Mouse (Mus musculus) myocyte (in vitro differentiated cells): Measurements from ENCODE around the gene Gramd1b. TPM values are rescaled to one million over a fixed set of nuclear protein-coding genes. Genes with fewer than 3 reads are reported as not detected.

ENCODE experiments used
- H3K27me3 ChIP-seq: one replicate; pipeline ENCODE4 v1.6.1; 2011; ENCODE audit not compliant: control insufficient read depth, insufficient read depth, insufficient read length
- H3K36me3 ChIP-seq: one replicate; pipeline ENCODE4 v1.6.1; 2011; ENCODE audit not compliant: control insufficient read depth, insufficient read depth
- H3K4me2 ChIP-seq: one replicate; pipeline ENCODE4 v1.6.1; 2011; ENCODE audit warnings: low read depth, control low read depth
- H3K4me3 ChIP-seq: one replicate; pipeline ENCODE4 v1.5.1; 2011; ENCODE audit warnings: mild to moderate bottlenecking, control low read depth, moderate library complexity
- H3K79me2 ChIP-seq: one replicate; pipeline ENCODE4 v1.6.1; 2011; ENCODE audit not compliant: control insufficient read depth, insufficient read depth
- H3ac ChIP-seq: one replicate; pipeline ENCODE4 v1.6.1; 2011; ENCODE audit not compliant: control insufficient read depth, insufficient read length
- CEBPB ChIP-seq: IDR thresholded peaks from 2 replicates; pipeline ENCODE4 v1.6.1; 2011; ENCODE audit warnings: mild to moderate bottlenecking, moderate library complexity; ENCODE audit not compliant: poor library complexity, insufficient read depth, severe bottlenecking
- E2F4 ChIP-seq: IDR thresholded peaks from one replicate; pipeline ENCODE4 v1.6.1; 2011; ENCODE audit warnings: mild to moderate bottlenecking, control low read depth, moderate library complexity; ENCODE audit not compliant: insufficient read depth
- MAX ChIP-seq: IDR thresholded peaks from one replicate; pipeline ENCODE4 v1.6.1; 2011; ENCODE audit warnings: low read depth, mild to moderate bottlenecking, control low read depth
- MYOD1 ChIP-seq, 3 experiments: IDR thresholded peaks; one replicate each; pipeline ENCODE4 v1.6.1; 2011; ENCODE audit warnings: control low read depth in 2 of 3, low read depth in 2 of 3, mild to moderate bottlenecking in 2 of 3, moderate library complexity in 1 of 3; ENCODE audit not compliant: insufficient read length in 2 of 3, control insufficient read depth in 1 of 3
- MYOG ChIP-seq, 3 experiments: IDR thresholded peaks; one replicate each; pipeline ENCODE4 v1.6.1; 2011; ENCODE audit warnings: control low read depth in 2 of 3, low read depth in 2 of 3, mild to moderate bottlenecking in 2 of 3; ENCODE audit not compliant: insufficient read length in 2 of 3, control insufficient read depth in 1 of 3, insufficient read depth in 1 of 3
- POLR2A ChIP-seq: IDR thresholded peaks from one replicate; pipeline ENCODE4 v1.6.1; 2011; ENCODE audit warnings: low read depth, mild to moderate bottlenecking, control low read depth, moderate library complexity; ENCODE audit not compliant: insufficient read length
- POLR2AphosphoS2 ChIP-seq: IDR thresholded peaks from one replicate; pipeline ENCODE4 v1.6.1; 2011; ENCODE audit warnings: low read depth, control low read depth; ENCODE audit not compliant: insufficient read length
- REST ChIP-seq: IDR thresholded peaks from one replicate; pipeline ENCODE4 v1.6.1; 2011; ENCODE audit warnings: mild to moderate bottlenecking, control low read depth, moderate library complexity; ENCODE audit not compliant: insufficient read depth, insufficient read length
- SRF ChIP-seq: IDR thresholded peaks from one replicate; pipeline ENCODE4 v1.6.1; 2011; ENCODE audit warnings: low read depth; ENCODE audit not compliant: control insufficient read depth, insufficient read length
- TCF12 ChIP-seq: IDR thresholded peaks from one replicate; pipeline ENCODE4 v1.6.1; 2011; ENCODE audit warnings: mild to moderate bottlenecking, control low read depth; ENCODE audit not compliant: poor library complexity, insufficient read depth, severe bottlenecking
- TCF3 ChIP-seq: IDR thresholded peaks from one replicate; pipeline ENCODE4 v1.6.1; 2011; ENCODE audit warnings: low read depth, control low read depth; ENCODE audit not compliant: insufficient read length
- USF1 ChIP-seq: IDR thresholded peaks from one replicate; pipeline ENCODE4 v1.6.1; 2011; ENCODE audit warnings: low read depth, mild to moderate bottlenecking, control low read depth, moderate library complexity
- polyA plus RNA-seq: library from polyadenylated mRNA; unstranded; fragments of >200 nt; fragmentation: generic; extraction: Trizol; gene quantifications from one replicate; pipeline ENCODE4 v1.2.1, GENCODE M21; 2012; ENCODE audit warnings: missing spikeins

Gramd1b gene
- polyA plus RNA-seq, 1 experiment = 33.9 TPM

GRCm38 (mm10) chr9:40433286-40433685 lies 97.9 kb downstream of the Gramd1b start:
- Histone ChIP-seq H3K4me2 (no peak overlapping the region), H3ac (no peak overlapping the region), H3K36me3 (no peaks in the 10 kb centered on the region), H3K4me3 (no peak overlapping the region), H3K27me3 (no peaks in the 10 kb centered on the region), H3K79me2 (peaks cover 7% of the 10 kb centered on the region)
- no peak for TF ChIP-seq MYOG (IDR thresholded peaks at IDR 0.05; ENCODE audit: control insufficient read depth in 1 of 3, insufficient read depth in 1 of 3, insufficient read length in 2 of 3, low read depth in 2 of 3)
- TF ChIP-seq POLR2AphosphoS2 = no peak
- no peak for TF ChIP-seq USF1
- TF ChIP-seq CEBPB = no peak
- TF ChIP-seq MAX = no peak
- no peak for TF ChIP-seq REST
- no peak for TF ChIP-seq POLR2A
- TF ChIP-seq MYOD1 (IDR thresholded peaks at IDR 0.05; ENCODE audit: control insufficient read depth in 1 of 3, insufficient read length in 2 of 3, low read depth in 2 of 3) = no peak
- TF ChIP-seq TCF12 = no peak
- no peak for TF ChIP-seq SRF
- TF ChIP-seq TCF3 = no peak
- TF ChIP-seq E2F4 = no peak

- Histone ChIP-seq H3K79me2 (no peaks in the 10 kb centered on the region), H3K4me2 (no peak overlapping the region), H3K4me3 (no peak overlapping the region), H3ac (no peak overlapping the region), H3K36me3 (no peaks in the 10 kb centered on the region), H3K27me3 (no peaks in the 10 kb centered on the region)
- TF ChIP-seq USF1 (no peak), POLR2A (no peak), TCF3 (no peak), MAX (no peak)
These were observed 100.2 kb downstream of the Gramd1b start for GRCm38 (mm10) chr9:40430969-40431368.

DNA sequence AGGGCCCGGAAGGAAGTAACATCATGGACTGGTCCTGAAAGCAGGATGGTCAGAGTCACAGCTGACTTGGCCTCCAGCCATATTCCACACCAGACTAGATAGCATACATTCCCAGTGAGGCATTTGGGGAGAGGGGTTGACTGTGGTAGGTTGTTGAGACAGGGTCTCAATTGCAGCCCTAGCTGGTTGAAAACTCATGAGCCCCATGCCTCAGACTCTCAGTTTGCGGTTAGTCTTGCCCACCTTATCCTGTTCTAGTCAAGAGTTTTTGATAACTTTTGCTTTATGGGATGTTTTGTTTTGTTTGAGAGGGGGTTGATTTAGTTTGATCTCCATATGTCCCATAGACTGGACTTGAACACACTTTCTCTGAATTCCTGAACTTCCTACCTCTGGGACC lies 103.5 kb downstream of the Gramd1b start:
- H3K79me2 ChIP-seq = peaks cover 4% of the 10 kb centered on the region
- H3K27me3 ChIP-seq = no peaks in the 10 kb centered on the region
- H3K36me3 ChIP-seq = no peaks in the 10 kb centered on the region
- H3ac ChIP-seq = no peak overlapping the region
- H3K4me2 ChIP-seq = no peak overlapping the region
- no peak for TF ChIP-seq POLR2AphosphoS2
- no peak for TF ChIP-seq MYOG (IDR thresholded peaks at IDR 0.05; ENCODE audit: control insufficient read depth in 1 of 3, insufficient read depth in 1 of 3, insufficient read length in 2 of 3, low read depth in 2 of 3)
- no peak for TF ChIP-seq REST
- TF ChIP-seq SRF = no peak
- no peak for TF ChIP-seq POLR2A
- TF ChIP-seq TCF12 = no peak
- no peak overlapping the region for H3K4me3 ChIP-seq

DNA sequence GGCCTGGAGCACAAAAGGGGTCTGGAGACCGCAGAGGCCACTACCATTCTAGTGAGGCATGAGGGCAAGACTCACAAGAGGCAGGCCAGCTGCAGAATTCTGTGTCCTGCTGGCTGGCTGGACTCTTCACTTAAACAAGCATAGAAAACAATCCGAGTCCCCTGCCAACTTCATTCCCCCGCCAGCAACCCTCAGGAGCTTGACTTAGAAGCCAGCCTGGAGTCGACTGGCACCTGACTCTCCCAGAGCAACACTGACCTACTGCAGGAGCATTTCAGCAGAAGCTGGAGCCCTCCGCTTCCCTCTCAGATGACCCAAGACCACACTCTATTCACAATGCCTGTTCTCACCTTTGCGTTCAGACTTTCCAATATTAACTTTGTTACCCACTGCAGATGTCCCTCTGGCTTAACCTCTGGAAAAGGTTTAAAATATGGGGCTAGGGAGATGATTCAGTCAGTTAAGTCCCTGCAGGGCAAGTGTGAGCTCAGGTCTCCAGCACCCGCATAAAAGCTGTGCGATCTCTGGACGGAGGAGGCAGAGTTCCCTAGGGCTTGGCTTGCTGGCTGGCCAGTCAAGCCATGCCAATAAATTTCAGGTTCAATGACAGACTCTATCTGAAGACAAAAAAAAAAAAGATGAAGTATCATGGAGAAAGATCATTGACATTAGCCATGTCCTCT lies 104.8 kb downstream of the Gramd1b start:
- no peak overlapping the region for H3ac ChIP-seq
- no peak overlapping the region for H3K4me2 ChIP-seq
- H3K4me3 ChIP-seq = no peak overlapping the region
- no peaks in the 10 kb centered on the region for H3K36me3 ChIP-seq
- H3K79me2 ChIP-seq = peaks cover 4% of the 10 kb centered on the region
- no peak for TF ChIP-seq MYOG (IDR thresholded peaks at IDR 0.05; ENCODE audit: control insufficient read depth in 1 of 3, insufficient read depth in 1 of 3, insufficient read length in 2 of 3, low read depth in 2 of 3)
- no peak for TF ChIP-seq USF1
- no peak for TF ChIP-seq MAX
- TF ChIP-seq TCF3 = no peak
- no peak for TF ChIP-seq MYOD1 (IDR thresholded peaks at IDR 0.05; ENCODE audit: control insufficient read depth in 1 of 3, insufficient read length in 2 of 3, low read depth in 2 of 3)
- TF ChIP-seq TCF12 = no peak
- no peak for TF ChIP-seq CEBPB
- TF ChIP-seq E2F4 = no peak
- no peaks in the 10 kb centered on the region for H3K27me3 ChIP-seq

DNA sequence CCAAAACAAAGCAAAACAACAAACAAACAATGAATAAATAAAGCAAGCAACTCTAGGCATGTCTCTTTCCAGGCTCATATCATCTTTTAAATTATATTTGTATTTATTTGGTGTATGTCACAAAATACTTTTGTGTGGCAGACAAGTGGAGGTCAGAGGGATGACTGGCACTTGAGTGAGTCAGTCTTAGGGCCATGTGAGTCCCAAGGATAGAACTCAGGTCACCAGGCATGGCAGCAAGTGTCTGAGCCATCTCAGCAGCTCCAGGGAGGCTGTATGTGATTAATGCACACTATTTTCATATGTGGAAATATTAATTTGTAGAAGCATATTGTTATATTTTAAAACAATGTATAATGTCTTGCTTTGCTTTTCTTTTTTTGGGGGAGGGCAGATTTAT lies 106.3 kb downstream of the Gramd1b start:
- H3K4me2 ChIP-seq = no peak overlapping the region
- H3K27me3 ChIP-seq = no peaks in the 10 kb centered on the region
- H3K79me2 ChIP-seq = peaks cover 4% of the 10 kb centered on the region
- no peaks in the 10 kb centered on the region for H3K36me3 ChIP-seq
- H3ac ChIP-seq = no peak overlapping the region
- TF ChIP-seq MAX (no peak), TCF12 (no peak), MYOD1 (IDR thresholded peaks at IDR 0.05; ENCODE audit: control insufficient read depth in 1 of 3, insufficient read length in 2 of 3, low read depth in 2 of 3) (no peak), POLR2AphosphoS2 (no peak), MYOG (IDR thresholded peaks at IDR 0.05; ENCODE audit: control insufficient read depth in 1 of 3, insufficient read depth in 1 of 3, insufficient read length in 2 of 3, low read depth in 2 of 3) (no peak)
- no peak overlapping the region for H3K4me3 ChIP-seq
